Mouse (Mus musculus) kidney, adult 2 months (tissue): ENCODE measurements around the gene Krcc1.

ENCODE experiments used
- CTCF ChIP-seq: fragments of 200-500 bp; conservative IDR thresholded peaks from 2 replicates; pipeline ENCODE4 v1.5.1; 2011; ENCODE audit warnings: low read depth, mild to moderate bottlenecking, control low read depth, low read length, moderate library complexity, mixed read lengths; ENCODE audit not compliant: insufficient read depth, insufficient read length
- POLR2A ChIP-seq: fragments of 200-500 bp; IDR thresholded peaks from one replicate; pipeline ENCODE4 v1.6.1; 2011; ENCODE audit warnings: low read depth, low read length, control low read depth

DNA sequence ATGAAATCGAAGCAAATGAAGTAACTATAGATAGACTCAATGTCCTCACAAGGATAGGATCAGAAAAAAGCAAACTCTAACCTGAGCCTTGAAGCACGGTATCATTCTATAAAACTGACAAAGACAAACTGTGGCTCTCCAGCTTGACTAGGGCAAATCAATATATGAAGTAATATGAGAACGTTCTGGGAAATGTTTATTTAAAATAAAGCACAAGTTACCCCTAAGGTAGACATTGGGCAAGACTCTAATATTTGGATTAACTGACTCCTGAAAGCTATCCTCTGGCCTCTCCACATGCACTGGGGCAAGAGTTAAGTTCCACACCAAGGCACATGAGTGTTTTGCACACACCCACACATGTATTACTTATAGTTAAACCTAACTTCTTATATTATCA is 10.4 kb upstream of the Krcc1 start:
- TF ChIP-seq CTCF, result no peak
- TF ChIP-seq POLR2A, result no peak
